Mouse (Mus musculus): ENCODE results near the gene Gm10643. TPM values are rescaled to one million over a fixed set of nuclear protein-coding genes. Genes with fewer than 3 reads are reported as not detected.
A peak's percentile ranks its signal among the peaks of the same experiment; 100 is the strongest.

Gm10643 gene
- polyA plus RNA-seq, 1 experiment from 2014 or later, result 3.1 TPM

- in situ Hi-C loops (cut with MboI; ENCODE audit: low pct_unique_long_range_greater_than_20kb), result no loop called here
- POLR2A ChIA-PET, result interaction anchor here (0.5 to 0.7 kb wide), 2 partner anchors 56 to 69 kb away, joined by 3 to 4 read pairs; no protein-coding TSS in a partner anchor
- H3K27me3 ChIP-seq, result no peaks in the 10 kb centered on the region
- ATAC-seq (no peak), DNase-seq (ENCODE audit: low read depth, low spot score) (no peak)
- TF ChIP-seq CTCF (IDR thresholded peaks at IDR 0.05), result no peak
- CTCF ChIA-PET, result interaction anchor here (1.5 kb wide), 1 partner anchor 91 kb away, joined by 3 read pairs; no protein-coding TSS in a partner anchor
Measured at GRCm38 (mm10) chr8:84072321-84072720, 7.4 kb upstream of the Gm10643 start.

- in situ Hi-C loops (cut with MboI; ENCODE audit: low pct_unique_long_range_greater_than_20kb), result no loop called here
- no peak for ATAC-seq
Measured at GRCm38 (mm10) chr8:84071921-84072320, 7.0 kb upstream of the Gm10643 start.

GRCm38 (mm10) chr8:84070667-84071066 lies 5.7 kb upstream of the Gm10643 start:
- no peak for DNase-seq (ENCODE audit: low read depth, low spot score)

More at GRCm38 (mm10) chr8:84071921-84072320, 7.0 kb upstream of the Gm10643 start:
- ChIA-PET POLR2A (interaction anchor here (0.5 to 0.7 kb wide), 2 partner anchors 56 to 70 kb away, joined by 3 to 4 read pairs; no protein-coding TSS in a partner anchor), CTCF (interaction anchor here (1.5 kb wide), 2 partner anchors 10 to 91 kb away, joined by 3 to 8 read pairs; no protein-coding TSS in a partner anchor)
- no peak for TF ChIP-seq CTCF (IDR thresholded peaks at IDR 0.05)
- no peaks in the 10 kb centered on the region for H3K27me3 ChIP-seq
- DNase-seq (ENCODE audit: low read depth, low spot score), result no peak

GRCm38 (mm10) chr8:84070241-84070640 lies 5.3 kb upstream of the Gm10643 start:
- DNase-seq (ENCODE audit: low read depth, low spot score) (no peak), ATAC-seq (no peak)
- no peaks in the 10 kb centered on the region for H3K27me3 ChIP-seq
- POLR2A ChIA-PET, result no interaction called here
- in situ Hi-C loops (cut with MboI; ENCODE audit: low pct_unique_long_range_greater_than_20kb), result no loop called here
- CTCF ChIA-PET, result interaction anchor here (1.1 to 1.5 kb wide), 2 partner anchors 12 to 35 kb away, joined by 3 to 8 read pairs; partner anchors contain the start of gene Dcaf15
- no peak for TF ChIP-seq CTCF (IDR thresholded peaks at IDR 0.05)

More at GRCm38 (mm10) chr8:84070667-84071066, 5.7 kb upstream of the Gm10643 start:
- CTCF ChIA-PET, result interaction anchor here (1.1 to 1.5 kb wide), 2 partner anchors 12 to 34 kb away, joined by 3 to 8 read pairs; partner anchors contain the start of gene Dcaf15
- TF ChIP-seq CTCF (IDR thresholded peaks at IDR 0.05), result no peak
- no peak for ATAC-seq
- POLR2A ChIA-PET, result interaction anchor here (0.6 kb wide), 1 partner anchor 194 kb away, joined by 3 read pairs; no protein-coding TSS in a partner anchor
- in situ Hi-C loops (cut with MboI; ENCODE audit: low pct_unique_long_range_greater_than_20kb), result no loop called here
- no peaks in the 10 kb centered on the region for H3K27me3 ChIP-seq

GRCm38 (mm10) chr8:84069750-84070149 lies 4.8 kb upstream of the Gm10643 start:
- no peak for TF ChIP-seq CTCF (IDR thresholded peaks at IDR 0.05)
- in situ Hi-C loops (cut with MboI; ENCODE audit: low pct_unique_long_range_greater_than_20kb), result no loop called here
- H3K27me3 ChIP-seq, result no peaks in the 10 kb centered on the region
- CTCF ChIA-PET, result interaction anchor here (1.1 kb wide), 1 partner anchor 35 kb away, joined by 3 read pairs; the partner anchor contains the start of gene Dcaf15
- ATAC-seq, result no peak
- DNase-seq (ENCODE audit: low read depth, low spot score), result no peak
- POLR2A ChIA-PET, result no interaction called here

GRCm38 (mm10) chr8:84069169-84069568 lies 4.2 kb upstream of the Gm10643 start:
- ATAC-seq (no peak), DNase-seq (ENCODE audit: low read depth, low spot score) (no peak)
- ChIA-PET POLR2A (interaction anchor here (0.9 kb wide), 1 partner anchor 411 kb away, joined by 3 read pairs; no protein-coding TSS in a partner anchor), CTCF (interaction anchor here (2.1 kb wide), 1 partner anchor 26 kb away, joined by 4 read pairs; no protein-coding TSS in a partner anchor)
- in situ Hi-C loops (cut with MboI; ENCODE audit: low pct_unique_long_range_greater_than_20kb), result no loop called here
- no peak for TF ChIP-seq CTCF (IDR thresholded peaks at IDR 0.05)
- no peaks in the 10 kb centered on the region for H3K27me3 ChIP-seq

GRCm38 (mm10) chr8:84068316-84069035 lies 3.5 kb upstream of the Gm10643 start:
- H3K27me3 ChIP-seq, result no peaks in the 10 kb centered on the region
- no peak for ATAC-seq
- ChIA-PET CTCF (interaction anchor here (1.1 to 2.1 kb wide), 2 partner anchors 25 to 118 kb away, joined by 3 to 4 read pairs; no protein-coding TSS in a partner anchor), POLR2A (interaction anchor here (0.9 kb wide), 1 partner anchor 410 kb away, joined by 3 read pairs; no protein-coding TSS in a partner anchor)
- TF ChIP-seq CTCF (IDR thresholded peaks at IDR 0.05), result no peak
- DNase-seq (ENCODE audit: low read depth, low spot score), result no peak
- in situ Hi-C loops (cut with MboI; ENCODE audit: low pct_unique_long_range_greater_than_20kb), result no loop called here

GRCm38 (mm10) chr8:84067911-84068310 lies 3.0 kb upstream of the Gm10643 start:
- no peak for DNase-seq (ENCODE audit: low read depth, low spot score)
- in situ Hi-C loops (cut with MboI; ENCODE audit: low pct_unique_long_range_greater_than_20kb), result no loop called here

GRCm38 (mm10) chr8:84067047-84067573 lies 2.2 kb upstream of the Gm10643 start:
- no peaks in the 10 kb centered on the region for H3K27me3 ChIP-seq
- in situ Hi-C loops (cut with MboI; ENCODE audit: low pct_unique_long_range_greater_than_20kb), result no loop called here
- peak; percentile 42 for DNase-seq (ENCODE audit: low read depth, low spot score)
- no peak for TF ChIP-seq CTCF (IDR thresholded peaks at IDR 0.05)
- ChIA-PET CTCF (interaction anchor here (1.1 to 2.1 kb wide), 3 partner anchors 23 to 120 kb away, joined by 3 to 4 read pairs (median 4); no protein-coding TSS in a partner anchor), POLR2A (interaction anchor here (1.0 kb wide), 1 partner anchor 9 kb away, joined by 3 read pairs; no protein-coding TSS in a partner anchor)
- peak; percentile 54 for ATAC-seq

More at GRCm38 (mm10) chr8:84067911-84068310, 3.0 kb upstream of the Gm10643 start:
- no peak for ATAC-seq
- ChIA-PET CTCF (interaction anchor here (1.1 to 2.1 kb wide), 2 partner anchors 24 to 119 kb away, joined by 3 to 4 read pairs; no protein-coding TSS in a partner anchor), POLR2A (interaction anchor here (1.0 kb wide), 1 partner anchor 8 kb away, joined by 3 read pairs; no protein-coding TSS in a partner anchor)
- no peak for TF ChIP-seq CTCF (IDR thresholded peaks at IDR 0.05)
- no peaks in the 10 kb centered on the region for H3K27me3 ChIP-seq

GRCm38 (mm10) chr8:84066291-84066930 lies 1.5 kb upstream of the Gm10643 start, which contains the start of gene Rfx1:
Gene Rfx1 (plus strand): TSS chr8:84066834.
- CTCF ChIA-PET, result interaction anchor here (1.7 kb wide), 1 partner anchor 27 kb away, joined by 4 read pairs; no protein-coding TSS in a partner anchor
- TF ChIP-seq CTCF (IDR thresholded peaks at IDR 0.05), result no peak
- ATAC-seq, result peak; percentile 93
- POLR2A ChIA-PET, result no interaction called here
- DNase-seq (ENCODE audit: low read depth, low spot score), result peak; percentile 100
- H3K27me3 ChIP-seq, result no peaks in the 10 kb centered on the region
- in situ Hi-C loops (cut with MboI; ENCODE audit: low pct_unique_long_range_greater_than_20kb), result no loop called here
